Mouse (Mus musculus) liver, adult 2 months (tissue): ENCODE results near the gene Hectd4.

Experiments
- CTCF ChIP-seq: fragments of 200-500 bp; IDR thresholded peaks from 2 replicates; pipeline ENCODE4 v1.5.1; 2011; ENCODE audit warnings: low read depth, low read length, control low read depth
- POLR2A ChIP-seq: fragments of 200-500 bp; IDR thresholded peaks from 2 replicates; pipeline ENCODE4 v1.6.1; 2011; ENCODE audit warnings: low read length, control low read depth; ENCODE audit not compliant: insufficient read depth; ENCODE audit errors: extremely low read depth

- TF ChIP-seq POLR2A: no peak
- no peak for TF ChIP-seq CTCF
Observed at GRCm38 (mm10) chr5:121188265-121188664, 31.8 kb upstream of the Hectd4 start.
